Mouse (Mus musculus): Measurements from ENCODE around the gene Syce2.

The Syce2 gene

DNA sequence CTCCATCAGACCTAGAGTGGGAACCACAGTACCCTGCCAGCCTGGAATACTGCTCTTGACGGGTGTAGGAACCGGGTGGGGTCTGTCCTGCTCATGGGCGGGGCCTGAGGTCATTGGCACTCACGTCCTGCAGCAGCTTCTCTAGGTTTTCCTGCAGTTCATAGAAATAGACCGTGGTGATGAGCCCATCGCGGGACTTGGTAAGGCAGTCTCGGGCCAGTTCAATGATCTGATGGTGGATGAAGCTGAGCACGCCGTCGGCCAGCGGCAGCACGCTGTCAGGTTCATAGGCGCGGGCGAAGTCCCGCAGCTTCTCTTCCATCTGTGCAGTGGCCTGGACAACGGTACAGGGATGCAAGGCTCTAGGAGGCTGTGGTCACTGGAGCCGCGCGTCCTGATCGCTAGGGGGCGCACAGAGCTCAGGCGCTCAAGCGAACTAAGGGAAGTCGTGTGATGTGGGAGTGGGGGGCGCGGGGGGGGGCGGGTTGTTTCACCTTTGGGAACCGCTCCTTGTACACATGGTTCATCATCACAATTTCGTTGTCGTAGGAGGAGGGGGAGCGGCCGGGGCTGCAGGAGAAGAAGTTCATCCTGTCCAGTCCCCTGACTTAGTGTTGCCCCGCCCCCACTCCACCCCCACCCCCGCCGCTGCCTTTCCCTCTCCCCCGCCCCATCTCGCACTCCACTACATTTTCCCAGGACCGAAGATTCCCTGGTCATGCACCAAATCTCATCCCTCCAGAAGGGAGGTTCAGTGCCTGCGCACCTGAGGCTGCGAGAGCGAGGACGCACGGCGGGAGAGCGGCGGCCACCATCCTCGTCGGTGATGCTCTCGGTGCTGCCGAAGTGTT is 56.8 kb downstream of the Syce2 start:
- DNase-seq (ENCODE audit: inconsistent ontology term) = peak; percentile 68

DNA sequence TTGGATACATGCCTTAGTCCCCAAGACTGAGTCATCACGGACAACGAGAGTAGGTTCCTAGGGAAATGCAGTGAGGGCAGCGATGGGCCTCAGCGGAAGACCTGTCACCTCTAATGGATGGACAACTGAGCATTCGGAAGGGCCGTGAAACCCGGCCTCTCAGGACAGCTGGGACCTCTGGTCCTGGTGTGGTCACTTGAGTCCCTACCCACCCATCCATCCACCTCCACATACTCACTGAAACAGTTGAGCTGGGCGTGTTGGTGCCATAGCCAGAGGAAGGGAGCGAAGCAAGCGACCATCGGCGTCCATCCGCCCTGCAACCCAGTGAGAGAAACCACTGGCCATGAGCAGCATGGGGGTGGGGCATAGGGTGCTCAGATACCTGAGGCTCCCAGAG is 58.7 kb downstream of the Syce2 start:
- DNase-seq (ENCODE audit: inconsistent ontology term) = no peak

GRCm38 (mm10) chr8:84933767-84934559 is 62.1 kb downstream of the Syce2 start:
- DNase-seq (ENCODE audit: inconsistent ontology term) = no peak

DNA sequence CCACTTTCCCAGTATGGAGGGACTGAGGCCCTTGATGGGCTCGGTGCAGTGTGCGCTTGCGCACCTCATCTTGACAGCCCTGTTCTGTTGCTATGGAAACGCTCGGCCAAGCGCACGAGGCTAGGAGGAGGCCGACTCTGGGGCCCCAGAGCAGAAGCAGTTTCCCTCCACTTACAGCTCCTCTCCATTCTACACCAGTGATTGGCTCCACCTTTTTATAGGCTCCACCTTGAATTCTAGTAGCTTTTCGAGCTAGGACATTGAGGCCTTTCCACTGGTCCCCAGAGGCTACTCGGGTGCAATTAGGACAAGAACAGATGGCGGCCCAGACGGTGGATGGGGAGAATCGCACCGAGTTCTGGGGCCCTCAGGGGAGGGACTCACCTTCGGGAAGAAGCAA is 62.9 kb downstream of the Syce2 start:
- no peak for DNase-seq (ENCODE audit: inconsistent ontology term)

DNA sequence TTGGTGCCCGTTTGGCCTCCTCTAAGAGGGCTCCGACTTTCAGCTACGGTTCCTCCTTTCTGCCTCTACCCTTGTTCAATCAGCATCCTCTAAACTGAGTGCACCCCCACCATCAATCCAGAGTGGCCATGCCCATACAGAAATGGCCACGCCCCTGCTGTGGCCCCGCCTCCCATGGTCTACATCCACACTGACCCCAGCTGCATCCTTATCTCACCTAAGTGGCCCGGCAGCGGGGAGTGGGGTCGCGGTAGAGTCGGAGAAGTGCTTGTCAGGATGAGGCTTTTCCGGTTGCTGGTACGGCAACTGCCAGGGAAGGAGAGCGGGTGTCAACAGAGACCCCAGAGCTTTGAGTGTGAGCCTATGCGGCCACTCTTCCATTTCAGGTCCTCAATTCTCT is 63.6 kb downstream of the Syce2 start:
- DNase-seq (ENCODE audit: inconsistent ontology term) = no peak

DNA sequence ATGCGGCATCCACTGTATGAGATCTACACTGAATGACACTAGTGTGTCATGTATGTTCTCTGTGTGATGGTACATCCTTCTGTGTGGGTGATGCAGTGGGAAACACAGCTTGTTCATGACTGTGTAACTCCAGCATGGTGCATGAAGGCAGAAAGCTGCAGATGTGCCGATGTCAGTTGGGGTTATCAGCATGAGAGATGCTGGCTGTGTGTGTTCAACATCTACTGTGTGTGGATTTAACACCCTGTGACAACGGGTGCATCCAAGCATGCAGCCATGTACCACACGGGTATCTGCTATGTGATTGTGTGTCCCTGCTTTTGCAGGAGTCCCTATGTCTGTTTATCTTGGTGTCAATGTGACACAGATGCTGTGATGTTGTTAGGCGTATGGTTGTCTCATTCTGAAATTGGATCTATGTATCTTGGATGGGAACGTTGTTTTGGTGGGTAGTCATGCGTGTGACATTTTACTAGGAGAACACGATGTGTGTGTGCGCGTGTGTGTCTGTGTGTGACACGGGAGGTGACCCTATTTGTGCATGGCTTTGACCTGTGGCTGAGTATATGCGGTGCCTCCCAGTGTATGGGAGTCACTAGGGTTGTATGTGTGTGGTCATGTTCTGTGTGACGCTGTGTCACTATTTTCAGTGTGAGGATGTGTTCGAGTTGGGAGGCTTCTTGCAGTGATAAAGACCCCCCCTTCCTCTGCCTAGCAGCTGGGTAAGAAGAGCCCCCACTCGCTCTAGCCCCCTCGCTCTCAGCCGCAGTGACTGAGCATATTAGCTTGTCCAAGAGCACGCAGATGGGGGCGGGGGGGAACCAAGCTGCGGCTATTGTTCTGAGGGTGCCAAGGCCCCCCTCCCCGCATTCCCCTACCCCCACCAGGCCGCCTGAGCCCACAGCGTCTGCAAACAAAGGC is 64.4 kb downstream of the Syce2 start:
- DNase-seq (ENCODE audit: inconsistent ontology term) = no peak

- peak; percentile 62 for DNase-seq (ENCODE audit: inconsistent ontology term)
These were observed 65.1 kb downstream of the Syce2 start, which contains the start of gene Mast1 for GRCm38 (mm10) chr8:84936962-84937546. Mast1 (minus strand) TSS chr8:84937359.
